Mouse (Mus musculus) G1E (cell line): ENCODE data around the gene Ttl. TPM values are rescaled to one million over a fixed set of nuclear protein-coding genes. Genes with fewer than 3 reads are reported as not detected.

Source experiments
- ATAC-seq: 2 replicates; pipeline ENCODE4 v1.8.0; 2016; ENCODE audit warnings: mild to moderate bottlenecking; ENCODE audit not compliant: insufficient number of reproducible peaks, poor library complexity, low FRiP score, severe bottlenecking; ENCODE audit errors: extremely low read depth
- DNase-seq: peaks from one replicate; pipeline ENCODE4 v3.0.0; 2012; ENCODE audit warnings: low spot score
- H3K27me3 ChIP-seq: 2 replicates; pipeline ENCODE4 v1.6.1; 2012; ENCODE audit warnings: mild to moderate bottlenecking, low read length, inconsistent platforms; ENCODE audit not compliant: insufficient read depth
- H3K36me3 ChIP-seq: replicated peaks from 2 replicates; pipeline ENCODE3; 2012; ENCODE audit warnings: mild to moderate bottlenecking, inconsistent platforms
- H3K4me1 ChIP-seq: 2 replicates; pipeline ENCODE4 v1.6.1; 2012; ENCODE audit warnings: low read depth, low read length, inconsistent platforms, mixed read lengths; ENCODE audit not compliant: insufficient read depth
- H3K4me3 ChIP-seq: 2 replicates; pipeline ENCODE4 v1.5.1; 2012; ENCODE audit warnings: low read depth, mild to moderate bottlenecking, inconsistent platforms, low read length, moderate library complexity, mixed read lengths
- H3K9me3 ChIP-seq: replicated peaks from 2 replicates; pipeline ENCODE4 v1.6.1; 2012; ENCODE audit warnings: inconsistent platforms
- CTCF ChIP-seq: IDR thresholded peaks from 2 replicates; pipeline ENCODE4 v1.5.1; 2012; ENCODE audit warnings: low read depth, low read length, inconsistent platforms, mixed read lengths
- GATA1 ChIP-seq: IDR thresholded peaks from 2 replicates; pipeline ENCODE4 v1.6.1; 2012; ENCODE audit warnings: borderline replicate concordance, low read length, inconsistent platforms, mixed read lengths
- GATA2 ChIP-seq: IDR thresholded peaks from 2 replicates; pipeline ENCODE4 v1.6.1; 2012; ENCODE audit warnings: low read depth, low read length, inconsistent platforms, borderline replicate concordance
- POLR2AphosphoS5 ChIP-seq: IDR thresholded peaks from 2 replicates; pipeline ENCODE4 v1.6.1; 2012; ENCODE audit warnings: low read depth, low read length, inconsistent platforms; ENCODE audit not compliant: insufficient replicate concordance
- TAL1 ChIP-seq: conservative IDR thresholded peaks from 2 replicates; pipeline ENCODE4 v1.6.1; 2012; ENCODE audit warnings: low read depth, low read length, inconsistent platforms, mixed read lengths
- polyA plus RNA-seq: library from polyadenylated mRNA; stranded (reverse); fragments of >175 nt; gene quantifications from 2 replicates; pipeline ENCODE4 v1.2.3, GENCODE M21; 2012
- total RNA-seq, 2 experiments: library from RNA; stranded (forward) in 1 of 2; stranded (reverse) in 1 of 2; fragments of 200-1000 nt in 1 of 2; fragments of >200 nt in 1 of 2; fragmentation: Nextera tagmentation in 1 of 2; gene quantifications; 2 replicates each; pipeline ENCODE4 v1.2.3; 2014 to 2017

Gene Ttl
- total and polyA plus RNA-seq, 3 experiments = 0.11 TPM; not detected in 2

GRCm38 (mm10) chr2:129092810-129093209 is 27.1 kb downstream of the Ttl start:
- no peaks in the 10 kb centered on the region for H3K4me1 ChIP-seq
- H3K9me3 ChIP-seq = no peaks in the 10 kb centered on the region
- ATAC-seq (no peak), DNase-seq (no peak)
- H3K36me3 ChIP-seq = no peaks in the 10 kb centered on the region
- H3K27me3 ChIP-seq = peaks cover 10% of the 10 kb centered on the region; the same call in 1 of the 2 replicates
- H3K4me3 ChIP-seq = no peak overlapping the region
- TF ChIP-seq POLR2AphosphoS5 (no peak), GATA1 (no peak), GATA2 (no peak), TAL1 (no peak), CTCF (no peak)

GRCm38 (mm10) chr2:129093926-129094724 is 28.4 kb downstream of the Ttl start:
- Histone ChIP-seq H3K4me3 (no peak overlapping the region), H3K9me3 (no peaks in the 10 kb centered on the region), H3K4me1 (no peaks in the 10 kb centered on the region), H3K27me3 (peaks cover 10% of the 10 kb centered on the region; the same call in 1 of the 2 replicates), H3K36me3 (no peaks in the 10 kb centered on the region)
- no peak for TF ChIP-seq POLR2AphosphoS5
- TF ChIP-seq GATA2 = no peak
- no peak for TF ChIP-seq GATA1
- no peak for TF ChIP-seq TAL1
- no peak for TF ChIP-seq CTCF
- DNase-seq = no peak
- ATAC-seq = no peak

GRCm38 (mm10) chr2:129100784-129101310 is 35.1 kb downstream of the Ttl start, which contains the start of gene Polr1b:
Gene Polr1b (plus strand): TSS chr2:129100995.
- Histone ChIP-seq H3K36me3 (peaks cover 38% of the 10 kb centered on the region), H3K27me3 (no peaks in the 10 kb centered on the region; the same call in 1 of the 2 replicates), H3K4me3 (peak within 1 kb of the TSS; percentile 94), H3K4me1 (peaks cover 24% of the 10 kb centered on the region), H3K9me3 (no peaks in the 10 kb centered on the region)
- TF ChIP-seq CTCF (no peak), GATA2 (no peak), GATA1 (no peak), POLR2AphosphoS5 (no peak), TAL1 (no peak)
- peak; percentile 97 for DNase-seq
- ATAC-seq = peak; percentile 94

- H3K4me3 ChIP-seq = no peak overlapping the region
- no peaks in the 10 kb centered on the region for H3K27me3 ChIP-seq
- no peaks in the 10 kb centered on the region for H3K9me3 ChIP-seq
- DNase-seq (no peak), ATAC-seq (no peak)
- H3K4me1 ChIP-seq = peaks cover 8% of the 10 kb centered on the region; the same call in 1 of the 2 replicates
- TF ChIP-seq POLR2AphosphoS5 = no peak
- no peak for TF ChIP-seq CTCF
- no peak for TF ChIP-seq GATA2
- TF ChIP-seq GATA1 = no peak
- no peak for TF ChIP-seq TAL1
- peaks cover 95% of the 10 kb centered on the region for H3K36me3 ChIP-seq
These were observed 47.2 kb downstream of the Ttl start for GRCm38 (mm10) chr2:129112924-129113323.

GRCm38 (mm10) chr2:129115706-129116367 is 50.1 kb downstream of the Ttl start:
- peaks cover 3% of the 10 kb centered on the region for H3K4me1 ChIP-seq
- no peak overlapping the region for H3K4me3 ChIP-seq
- peaks cover 97% of the 10 kb centered on the region for H3K36me3 ChIP-seq
- H3K9me3 ChIP-seq = no peaks in the 10 kb centered on the region
- DNase-seq (no peak), ATAC-seq (no peak)
- TF ChIP-seq GATA2 = no peak
- no peak for TF ChIP-seq CTCF
- no peak for TF ChIP-seq TAL1
- no peak for TF ChIP-seq GATA1
- TF ChIP-seq POLR2AphosphoS5 = no peak
- no peaks in the 10 kb centered on the region for H3K27me3 ChIP-seq

- ATAC-seq (no peak), DNase-seq (no peak)
These were observed 50.6 kb downstream of the Ttl start for GRCm38 (mm10) chr2:129116368-129116739.

More at GRCm38 (mm10) chr2:129116368-129116739, 50.6 kb downstream of the Ttl start:
- no peaks in the 10 kb centered on the region for H3K9me3 ChIP-seq
- H3K4me3 ChIP-seq = no peak overlapping the region
- TF ChIP-seq GATA2 = no peak
- no peak for TF ChIP-seq GATA1
- TF ChIP-seq CTCF = no peak
- H3K4me1 ChIP-seq = peaks cover 4% of the 10 kb centered on the region
- H3K36me3 ChIP-seq = peaks cover 99% of the 10 kb centered on the region
- no peaks in the 10 kb centered on the region for H3K27me3 ChIP-seq
